Mouse (Mus musculus): ENCODE results near the gene Mfsd4b2. TPM values are rescaled to one million over a fixed set of nuclear protein-coding genes. Genes with fewer than 3 reads are reported as not detected.
A peak's percentile ranks its signal among the peaks of the same experiment; 100 is the strongest.
"Not testable (repeated sequence)": the region's sequence is repeated elsewhere in the genome, so short reads cannot be mapped to it uniquely, and the experiment has no call there.

The Mfsd4b2 gene
- total RNA-seq (2021): under 1 TPM in 1 of 2 experiments, not detected in 1; 0.29 TPM
- long read RNA-seq: 0 reads

GRCm38 (mm10) chr10:39926616-39927139 is at the start of gene Mfsd4b2:
Gene Mfsd4b2, minus strand, starts transcription at chr10:39926923.
- peak; percentile 6 to 19 for DNase-seq (ENCODE audit: low spot score in 2 of 2)

GRCm38 (mm10) chr10:39975771-39976170 is 49.0 kb upstream of the Mfsd4b2 start:
- no peak for DNase-seq (ENCODE audit: low spot score in 2 of 2)

- no peak for DNase-seq (ENCODE audit: low spot score in 2 of 2)
Observed at GRCm38 (mm10) chr10:39974982-39975381, 48.3 kb upstream of the Mfsd4b2 start.

GRCm38 (mm10) chr10:39967512-39967911 is 40.8 kb upstream of the Mfsd4b2 start:
- no peak for DNase-seq (ENCODE audit: low spot score in 2 of 2)

GRCm38 (mm10) chr10:39961906-39962305 is 35.2 kb upstream of the Mfsd4b2 start:
- DNase-seq (ENCODE audit: low spot score in 2 of 2): no peak

GRCm38 (mm10) chr10:39960441-39960822 is 33.7 kb upstream of the Mfsd4b2 start:
- DNase-seq (ENCODE audit: low spot score in 2 of 2): no peak

- DNase-seq (ENCODE audit: low spot score in 2 of 2): peak; percentile 94 to 95
Observed at GRCm38 (mm10) chr10:39959761-39960440, 33.2 kb upstream of the Mfsd4b2 start, which contains the start of gene Mfsd4b3. Gene Mfsd4b3, minus strand, starts transcription at chr10:39960153.

GRCm38 (mm10) chr10:39958266-39958665 is 31.5 kb upstream of the Mfsd4b2 start:
- DNase-seq (ENCODE audit: low spot score in 2 of 2): no peak

- no peak for DNase-seq (ENCODE audit: low spot score in 2 of 2)
Observed at GRCm38 (mm10) chr10:39956340-39956878, 29.7 kb upstream of the Mfsd4b2 start.

GRCm38 (mm10) chr10:39955163-39955562 is 28.4 kb upstream of the Mfsd4b2 start:
- DNase-seq (ENCODE audit: low spot score in 2 of 2): no peak

- no peak for DNase-seq (ENCODE audit: low spot score in 2 of 2)
Observed at GRCm38 (mm10) chr10:39949377-39949954, 22.7 kb upstream of the Mfsd4b2 start.

GRCm38 (mm10) chr10:39947195-39947594 is 20.5 kb upstream of the Mfsd4b2 start:
- DNase-seq (ENCODE audit: low spot score in 2 of 2): not testable (repeated sequence)

- DNase-seq (ENCODE audit: low spot score in 2 of 2): no peak
Observed at GRCm38 (mm10) chr10:39936553-39936952, 9.8 kb upstream of the Mfsd4b2 start.

- not testable (repeated sequence) for DNase-seq (ENCODE audit: low spot score in 2 of 2)
Observed at GRCm38 (mm10) chr10:39924556-39924955, 2.2 kb downstream of the Mfsd4b2 start.

GRCm38 (mm10) chr10:39912616-39913015 is 14.1 kb downstream of the Mfsd4b2 start:
- DNase-seq (ENCODE audit: low spot score in 2 of 2): no peak

- no peak for DNase-seq (ENCODE audit: low spot score in 2 of 2)
Observed at GRCm38 (mm10) chr10:39908768-39909441, 17.8 kb downstream of the Mfsd4b2 start.

GRCm38 (mm10) chr10:39906799-39907658 is 19.7 kb downstream of the Mfsd4b2 start:
- DNase-seq (ENCODE audit: low spot score in 2 of 2): no peak

- DNase-seq (ENCODE audit: low spot score in 2 of 2): no peak
Observed at GRCm38 (mm10) chr10:39904191-39904590, 22.5 kb downstream of the Mfsd4b2 start.

GRCm38 (mm10) chr10:39898874-39899371 is 27.8 kb downstream of the Mfsd4b2 start, which contains the start of gene Mfsd4b4:
Gene Mfsd4b4, minus strand, starts transcription at chr10:39899238.
- peak; percentile 77 to 81 for DNase-seq (ENCODE audit: low spot score in 2 of 2)

GRCm38 (mm10) chr10:39896503-39896902 is 30.2 kb downstream of the Mfsd4b2 start:
- DNase-seq (ENCODE audit: low spot score in 2 of 2): no peak

Measured in layer of hippocampus, postnatal 10 days (tissue).